Mouse (Mus musculus) midbrain, embryonic 14.5 days (tissue): ENCODE results near the gene Dio1. TPM values are rescaled to one million over a fixed set of nuclear protein-coding genes. Genes with fewer than 3 reads are reported as not detected.
A peak's percentile ranks its signal among the peaks of the same experiment; 100 is the strongest.

Experiments
- ATAC-seq: fragments of 200-750 bp; cut with Nextera tagmentation; 2 replicates; pipeline ENCODE4 v1.8.0; 2017; ENCODE audit warnings: moderate number of reproducible peaks, moderate library complexity; ENCODE audit not compliant: low FRiP score, low TSS enrichment
- DNase-seq: peaks from one replicate; pipeline ENCODE4 v3.0.0-alpha.2; 2015
- H3K27ac ChIP-seq: fragments of 300-500 bp; sonication (generic); replicated peaks from 2 replicates; pipeline ENCODE4 v1.5.1; 2014; ENCODE audit warnings: mild to moderate bottlenecking, low read depth, low read length, moderate library complexity
- H3K27me3 ChIP-seq: fragments of 300-500 bp; sonication (generic); 2 replicates; pipeline ENCODE4 v1.6.1; 2014; ENCODE audit warnings: low read length, control low read depth, mixed read lengths; ENCODE audit not compliant: control insufficient read depth, insufficient read depth
- H3K36me3 ChIP-seq: fragments of 300-500 bp; sonication (generic); 2 replicates; pipeline ENCODE4 v1.6.1; 2014; ENCODE audit warnings: low read length, control low read depth; ENCODE audit not compliant: control insufficient read depth, insufficient read depth
- H3K4me1 ChIP-seq: fragments of 300-500 bp; sonication (generic); 2 replicates; pipeline ENCODE4 v1.6.1; 2014; ENCODE audit warnings: mild to moderate bottlenecking, antibody characterized with exemption, low read length, control low read depth; ENCODE audit not compliant: control insufficient read depth, insufficient read depth
- H3K4me2 ChIP-seq: fragments of 300-500 bp; sonication (generic); 2 replicates; pipeline ENCODE4 v1.6.1; 2014; ENCODE audit warnings: mild to moderate bottlenecking, low read length, moderate library complexity
- H3K4me3 ChIP-seq: fragments of 300-500 bp; sonication (generic); replicated peaks from 2 replicates; pipeline ENCODE4 v1.5.1; 2014; ENCODE audit warnings: low read depth, low read length
- H3K9ac ChIP-seq: fragments of 300-500 bp; sonication (generic); replicated peaks from 2 replicates; pipeline ENCODE4 v1.6.1; 2014; ENCODE audit warnings: mild to moderate bottlenecking, low read length, moderate library complexity
- H3K9me3 ChIP-seq: fragments of 300-500 bp; sonication (generic); 2 replicates; pipeline ENCODE4 v1.6.1; 2016; ENCODE audit warnings: low read length, control low read depth, mixed read lengths; ENCODE audit not compliant: control insufficient read depth
- WGBS: fragments of 180-500 bp; shearing (Covaris S2); extraction: QIAGEN DNeasy Blood & Tissue Kit; methylation state at CpG from one replicate; pipeline ENCODE4 v1.1.7; 2014; 5-methylcytosine and 5-hydroxymethylcytosine counted together
- polyA plus RNA-seq: library from polyadenylated mRNA; unstranded; fragments of >200 nt; fragmentation: Nextera tagmentation; extraction: Ambion mirVana; gene quantifications from 2 replicates; pipeline ENCODE4 v1.2.1, GENCODE M21; 2014

Gene Dio1
- polyA plus RNA-seq = not detected in 2 replicates

DNA sequence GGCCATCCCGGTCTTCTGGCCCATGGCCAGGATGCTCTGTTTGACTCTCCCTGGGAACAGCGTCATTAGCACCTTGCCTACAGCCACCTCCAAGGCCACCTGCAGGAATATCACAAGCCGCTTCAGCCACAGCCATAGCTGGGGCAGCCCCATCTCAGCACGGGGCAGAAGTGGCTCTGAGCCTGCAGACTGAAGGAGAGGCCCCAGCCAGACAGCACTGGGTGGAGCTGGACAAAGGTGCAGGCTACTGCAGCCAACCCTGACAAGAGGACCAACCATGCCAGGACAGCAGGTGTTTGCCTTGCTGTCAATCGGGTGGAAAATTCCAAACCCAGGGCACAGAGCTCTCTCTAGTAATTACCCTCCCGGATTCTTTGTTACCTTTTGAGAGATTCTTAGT lies at the start of gene Dio1:
Gene Dio1 (minus strand): TSS at position 204 of the 400 bp plus-strand sequence.
- no peaks in the 10 kb centered on the region for H3K4me1 ChIP-seq
- DNase-seq (no peak), ATAC-seq (no peak)
- no peak within 1 kb of the TSS for H3K9ac ChIP-seq
- H3K27me3 ChIP-seq = no peaks in the 10 kb centered on the region
- no peak within 1 kb of the TSS for H3K27ac ChIP-seq
- no peak within 1 kb of the TSS for H3K4me2 ChIP-seq
- H3K4me3 ChIP-seq = no peak within 1 kb of the TSS
- no peaks in the 10 kb centered on the region for H3K36me3 ChIP-seq
- 61% methylated on average over 6 of the region's 6 CpGs for WGBS
- H3K9me3 ChIP-seq = no peaks in the 10 kb centered on the region

DNA sequence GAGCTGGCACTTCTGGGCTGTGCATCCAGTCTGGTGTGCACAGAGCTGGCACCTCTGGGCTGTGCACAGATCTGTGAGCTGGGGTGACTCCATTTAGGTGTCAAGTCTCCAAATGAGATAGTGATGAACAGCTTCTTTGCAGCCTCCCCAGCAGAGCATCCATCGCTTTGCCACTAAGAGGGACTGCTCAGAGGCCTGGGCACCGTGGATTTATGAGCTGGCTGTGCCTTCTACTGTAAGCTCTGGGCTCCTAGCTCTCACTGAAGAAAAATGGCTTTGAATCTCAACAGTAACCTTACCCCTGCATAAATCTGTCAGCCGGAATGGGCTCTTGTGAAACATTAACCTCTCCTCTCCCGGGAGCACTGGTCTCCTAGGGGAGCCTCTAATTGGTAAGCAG lies 47.6 kb upstream of the Dio1 start:
- Histone ChIP-seq H3K27me3 (no peaks in the 10 kb centered on the region), H3K36me3 (peaks cover 10% of the 10 kb centered on the region; the same call in 1 of the 2 replicates), H3K9ac (no peak overlapping the region), H3K4me3 (no peak overlapping the region), H3K4me2 (no peak overlapping the region), H3K9me3 (no peaks in the 10 kb centered on the region), H3K27ac (no peak overlapping the region), H3K4me1 (no peaks in the 10 kb centered on the region)
- WGBS = 66% methylated on average over 4 of the region's 4 CpGs
- DNase-seq = no peak
- ATAC-seq = no peak

DNA sequence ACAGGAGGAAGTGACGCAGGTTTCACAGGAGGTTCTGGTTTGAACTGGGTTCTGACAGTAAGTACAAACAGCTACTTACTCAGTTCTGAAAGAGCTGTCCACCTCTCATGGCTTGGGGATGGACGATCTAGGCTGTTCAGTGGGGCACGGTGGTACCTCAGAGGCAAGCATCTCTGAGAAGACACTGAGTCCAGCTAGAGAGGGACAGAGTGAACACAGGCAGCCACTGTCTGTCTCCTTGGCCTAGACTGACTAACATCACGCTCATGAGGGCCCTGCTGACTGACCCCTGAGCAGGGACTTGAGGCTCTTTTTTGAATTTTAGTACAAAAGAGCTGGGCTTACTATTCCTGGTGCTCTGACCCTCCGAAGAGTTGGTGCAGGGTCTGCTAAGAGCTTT lies 47.2 kb upstream of the Dio1 start:
- Histone ChIP-seq H3K4me2 (no peak overlapping the region), H3K4me3 (no peak overlapping the region), H3K27me3 (no peaks in the 10 kb centered on the region), H3K9me3 (no peaks in the 10 kb centered on the region), H3K9ac (no peak overlapping the region), H3K27ac (no peak overlapping the region), H3K36me3 (peaks cover 7% of the 10 kb centered on the region; the same call in 1 of the 2 replicates), H3K4me1 (no peaks in the 10 kb centered on the region)
- WGBS = 90% methylated on average over 5 of the region's 5 CpGs
- ATAC-seq (no peak), DNase-seq (no peak)

DNA sequence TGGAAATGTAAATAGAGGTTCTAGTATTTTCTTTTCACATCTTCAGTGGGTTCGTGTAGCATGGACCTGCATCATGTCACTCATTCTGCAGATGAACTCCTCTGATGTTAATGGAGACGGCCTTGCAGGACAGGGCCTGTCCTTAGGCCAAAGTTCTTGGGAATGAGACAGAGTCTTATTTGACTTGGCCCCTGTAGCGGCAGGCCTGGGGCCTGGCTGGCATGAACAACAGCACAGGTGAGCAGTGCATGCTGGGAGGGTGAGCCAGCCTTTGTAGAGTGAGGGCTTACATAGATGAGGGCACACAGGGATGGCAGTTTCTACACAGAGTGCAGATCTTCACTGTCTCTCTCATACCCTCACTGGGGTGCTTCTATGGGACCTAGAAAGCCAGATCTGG lies 46.6 kb upstream of the Dio1 start:
- WGBS = 92% methylated on average over 3 of the region's 3 CpGs
- no peaks in the 10 kb centered on the region for H3K9me3 ChIP-seq
- no peak overlapping the region for H3K9ac ChIP-seq
- H3K4me1 ChIP-seq = no peaks in the 10 kb centered on the region
- DNase-seq = no peak
- no peak overlapping the region for H3K4me3 ChIP-seq
- no peak overlapping the region for H3K4me2 ChIP-seq
- no peak overlapping the region for H3K27ac ChIP-seq
- peaks cover 7% of the 10 kb centered on the region; the same call in 1 of the 2 replicates for H3K36me3 ChIP-seq
- no peak for ATAC-seq
- no peaks in the 10 kb centered on the region for H3K27me3 ChIP-seq

DNA sequence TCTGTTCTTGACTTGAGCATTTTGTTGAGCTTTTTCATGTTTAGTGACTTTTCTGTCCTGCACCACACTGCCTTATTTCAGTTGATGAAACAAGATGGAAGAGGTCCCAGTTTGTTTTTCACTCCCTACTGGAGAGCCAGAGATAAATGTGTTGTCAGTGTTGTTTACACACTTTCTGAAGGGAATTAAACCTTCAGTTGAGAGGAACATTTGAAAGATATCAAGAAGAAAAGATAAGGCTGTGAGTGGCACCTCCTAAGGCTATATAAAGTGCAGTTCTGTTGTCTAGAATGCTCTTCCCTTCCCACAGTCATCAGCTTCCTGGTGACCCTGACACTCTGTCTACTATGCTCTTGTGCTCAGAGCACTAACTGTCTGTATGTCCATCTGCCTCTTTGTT lies 44.4 kb upstream of the Dio1 start:
- no peaks in the 10 kb centered on the region for H3K9me3 ChIP-seq

DNA sequence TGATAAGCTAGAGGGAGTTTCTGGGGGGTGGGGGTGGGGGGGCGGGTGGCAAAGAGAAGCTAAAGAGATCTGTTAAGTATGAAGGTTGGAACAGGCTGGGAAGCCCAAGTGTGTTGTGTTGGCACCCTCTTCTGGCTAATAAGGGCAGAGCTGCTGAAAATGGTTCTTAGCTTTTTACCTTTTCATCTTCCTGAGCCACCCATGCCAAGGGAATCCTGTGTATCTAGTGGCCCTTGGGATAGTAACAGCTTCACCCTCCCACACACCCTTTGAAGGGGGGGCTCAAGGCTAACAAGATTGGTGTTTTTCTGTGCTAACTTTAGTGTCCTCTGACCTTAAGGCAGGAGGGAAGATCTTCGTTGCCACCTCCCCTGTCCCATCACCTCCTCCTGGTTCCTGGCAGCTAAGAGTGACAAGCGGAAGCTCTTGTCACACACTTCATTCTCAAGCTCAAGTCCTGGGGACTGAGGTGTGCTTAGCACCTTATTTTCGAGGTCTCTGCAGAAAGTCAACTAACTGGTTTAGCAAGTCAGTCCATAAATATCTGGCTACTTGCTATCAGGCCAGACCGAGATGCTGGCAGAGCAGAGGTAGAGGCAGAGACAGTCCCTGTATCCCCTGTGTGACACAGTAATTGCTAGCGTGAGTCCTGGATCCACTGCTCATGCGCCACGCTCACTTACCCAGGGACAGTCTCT lies 42.5 kb upstream of the Dio1 start:
- Histone ChIP-seq H3K4me3 (no peak overlapping the region), H3K9me3 (no peaks in the 10 kb centered on the region), H3K4me1 (no peaks in the 10 kb centered on the region), H3K4me2 (no peak overlapping the region), H3K27ac (no peak overlapping the region), H3K36me3 (peaks cover 18% of the 10 kb centered on the region), H3K27me3 (no peaks in the 10 kb centered on the region), H3K9ac (no peak overlapping the region)
- peak; percentile 53; the same call in 1 of the 2 replicates for ATAC-seq
- DNase-seq = peak; percentile 84
- WGBS = 86% methylated on average over 7 of the region's 8 CpGs

More for the DNA sequence above, 44.4 kb upstream of the Dio1 start:
- Histone ChIP-seq H3K4me2 (no peak overlapping the region), H3K27ac (no peak overlapping the region), H3K4me1 (no peaks in the 10 kb centered on the region), H3K36me3 (peaks cover 7% of the 10 kb centered on the region; the same call in 1 of the 2 replicates), H3K27me3 (no peaks in the 10 kb centered on the region), H3K9ac (no peak overlapping the region), H3K4me3 (no peak overlapping the region)
- DNase-seq = no peak
- ATAC-seq = no peak

DNA sequence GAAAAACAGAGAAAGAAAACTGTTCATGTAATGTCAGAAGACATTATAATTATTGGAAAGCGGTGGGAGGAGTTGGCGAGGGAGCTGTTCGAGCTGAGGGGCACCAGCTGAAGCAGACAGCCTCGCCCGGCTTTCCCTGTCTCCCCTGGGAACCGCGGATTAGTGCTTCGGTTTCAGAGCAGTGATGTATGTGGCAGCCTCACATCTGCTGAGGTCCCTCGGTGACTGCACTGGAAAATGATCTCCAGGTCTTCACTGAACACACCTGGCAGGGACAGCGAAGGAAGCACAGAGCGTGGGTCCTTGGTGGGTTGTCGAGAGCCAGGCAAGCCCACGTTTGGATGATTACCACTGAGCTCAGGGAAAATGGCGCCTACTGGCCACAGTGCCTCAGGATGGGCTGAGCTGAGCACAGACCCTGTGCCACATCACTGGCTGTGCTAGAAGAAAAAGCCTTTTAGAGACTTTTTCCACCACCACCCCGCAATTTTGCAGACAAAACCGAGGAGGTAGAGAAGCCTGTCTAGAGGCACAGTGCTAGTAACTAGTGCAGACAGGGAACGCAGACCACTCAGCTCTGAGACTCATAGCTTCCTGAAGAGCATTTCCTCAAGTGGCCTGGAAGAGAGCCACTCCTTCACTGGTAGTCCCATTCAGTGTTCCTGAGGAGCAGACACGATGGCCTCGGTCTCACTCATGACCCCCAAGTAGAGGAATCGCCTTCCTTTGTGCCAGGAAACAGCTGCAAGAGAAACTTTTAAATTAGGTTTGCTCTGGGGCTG lies 41.8 kb upstream of the Dio1 start:
- H3K9ac ChIP-seq = no peak overlapping the region; the same call in 1 of the 2 replicates

DNA sequence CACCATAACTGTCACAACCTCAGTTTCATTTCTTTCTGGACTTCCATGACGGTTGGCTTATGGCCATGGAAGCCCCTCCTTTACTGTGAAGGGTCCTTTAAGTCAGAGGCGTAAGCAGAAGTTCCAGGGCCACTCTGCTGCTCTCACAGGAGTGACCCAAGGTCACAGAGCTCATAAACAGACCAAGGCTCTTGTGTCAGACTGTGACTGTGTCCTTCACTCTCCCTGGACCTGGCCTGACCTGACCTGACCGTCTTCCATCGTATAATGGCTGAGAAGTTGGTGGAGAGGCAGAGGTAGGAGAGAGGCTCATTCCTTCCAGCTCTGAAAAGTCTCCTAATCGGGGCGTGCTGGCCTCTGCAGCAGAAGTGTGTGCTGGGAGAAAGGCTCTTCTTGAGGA lies 40.3 kb upstream of the Dio1 start:
- ATAC-seq (no peak), DNase-seq (no peak)
- Histone ChIP-seq H3K4me3 (no peak overlapping the region), H3K9me3 (no peaks in the 10 kb centered on the region), H3K9ac (no peak overlapping the region), H3K4me2 (no peak overlapping the region), H3K4me1 (no peaks in the 10 kb centered on the region), H3K36me3 (peaks cover 18% of the 10 kb centered on the region), H3K27me3 (no peaks in the 10 kb centered on the region), H3K27ac (no peak overlapping the region)
- 82% methylated on average over 6 of the region's 6 CpGs for WGBS

More for the DNA sequence above, 41.8 kb upstream of the Dio1 start:
- peaks cover 18% of the 10 kb centered on the region for H3K36me3 ChIP-seq
- 58% methylated on average over 20 of the region's 20 CpGs for WGBS
- no peak overlapping the region for H3K4me3 ChIP-seq
- DNase-seq = peak; percentile 71
- H3K4me1 ChIP-seq = no peaks in the 10 kb centered on the region
- no peaks in the 10 kb centered on the region for H3K27me3 ChIP-seq
- peak; percentile 53; the same call in 1 of the 2 replicates for ATAC-seq
- no peaks in the 10 kb centered on the region for H3K9me3 ChIP-seq
- no peak overlapping the region for H3K4me2 ChIP-seq
- H3K27ac ChIP-seq = peak overlapping the region; percentile 21; the same call in 1 of the 2 replicates
